Mouse (Mus musculus) embryonic facial prominence, embryonic 15.5 days (tissue): ENCODE results near the gene 3100002H09Rik. TPM values are rescaled to one million over a fixed set of nuclear protein-coding genes. Genes with fewer than 3 reads are reported as not detected.

Experiments used
- ATAC-seq: fragments of 200-750 bp; cut with Nextera tagmentation; 2 replicates; pipeline ENCODE4 v1.8.0; 2017; ENCODE audit warnings: low read depth, moderate TSS enrichment; ENCODE audit not compliant: insufficient number of reproducible peaks, low FRiP score, low TSS enrichment
- H3K27ac ChIP-seq: fragments of 300-500 bp; sonication (generic); replicated peaks from 2 replicates; pipeline ENCODE4 v1.5.1; 2015; ENCODE audit warnings: mild to moderate bottlenecking, inconsistent platforms
- H3K27me3 ChIP-seq: fragments of 300-500 bp; sonication (generic); 2 replicates; pipeline ENCODE4 v1.6.1; 2015; ENCODE audit warnings: inconsistent platforms
- H3K36me3 ChIP-seq: fragments of 300-500 bp; sonication (generic); 2 replicates; pipeline ENCODE4 v1.6.1; 2015; ENCODE audit warnings: mild to moderate bottlenecking, inconsistent platforms
- H3K4me1 ChIP-seq: fragments of 300-500 bp; sonication (generic); 2 replicates; pipeline ENCODE4 v1.6.1; 2015; ENCODE audit warnings: inconsistent platforms
- H3K4me2 ChIP-seq: fragments of 300-500 bp; sonication (generic); replicated peaks from 2 replicates; pipeline ENCODE4 v1.6.1; 2015; ENCODE audit warnings: mild to moderate bottlenecking, inconsistent platforms
- H3K4me3 ChIP-seq: fragments of 300-500 bp; sonication (generic); replicated peaks from 2 replicates; pipeline ENCODE4 v1.5.1; 2015; ENCODE audit warnings: mild to moderate bottlenecking, inconsistent platforms
- H3K9ac ChIP-seq: fragments of 300-500 bp; sonication (generic); 2 replicates; pipeline ENCODE4 v1.6.1; 2015; ENCODE audit warnings: inconsistent platforms
- H3K9me3 ChIP-seq: fragments of 300-500 bp; sonication (generic); replicated peaks from 2 replicates; pipeline ENCODE4 v1.6.1; 2016; ENCODE audit warnings: inconsistent platforms
- WGBS: fragments of 180-500 bp; shearing (Covaris S2); methylation state at CpG from one replicate; pipeline ENCODE4 v1.1.7; 2015; 5-methylcytosine and 5-hydroxymethylcytosine counted together
- polyA plus RNA-seq: library from polyadenylated mRNA; unstranded; fragments of >200 nt; fragmentation: Nextera tagmentation; extraction: Ambion mirVana; gene quantifications from 2 replicates; pipeline ENCODE4 v1.2.1, GENCODE M21; 2015

The 3100002H09Rik gene
- polyA plus RNA-seq, 1 experiment from 2014 or later: 0.25 TPM

DNA sequence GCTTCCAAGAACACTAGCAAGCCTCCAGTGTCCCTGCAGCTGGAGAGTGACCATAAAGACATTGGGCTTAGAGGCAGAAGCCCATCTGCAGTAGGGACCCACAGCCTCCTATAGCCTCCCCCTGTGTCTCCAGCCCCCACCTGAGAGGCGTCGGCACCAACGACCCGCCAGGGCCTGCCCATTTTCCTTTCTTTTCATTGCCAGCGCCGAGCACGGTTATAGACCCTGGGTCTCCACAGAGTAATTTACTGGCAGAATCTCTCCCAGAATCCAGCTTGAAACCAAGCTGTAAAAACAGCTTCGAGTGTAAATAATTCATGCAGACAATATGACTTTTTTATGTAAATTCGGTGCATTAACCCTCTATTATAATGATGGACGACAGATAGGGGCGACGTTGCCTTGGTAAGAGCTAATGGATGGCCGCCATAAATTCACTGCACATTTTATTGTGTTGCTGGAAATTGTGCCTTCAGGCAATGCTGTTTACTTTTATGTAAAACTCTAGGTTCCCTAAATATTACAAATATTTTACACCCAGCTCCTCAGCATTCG lies 4.9 kb upstream of the 3100002H09Rik start:
- Histone ChIP-seq H3K9me3 (no peaks in the 10 kb centered on the region), H3K36me3 (no peaks in the 10 kb centered on the region), H3K9ac (no peak overlapping the region), H3K4me1 (peaks cover 10% of the 10 kb centered on the region), H3K4me3 (no peak overlapping the region), H3K27ac (no peak overlapping the region), H3K4me2 (no peak overlapping the region), H3K27me3 (no peaks in the 10 kb centered on the region)
- 50% methylated on average over 14 of the region's 14 CpGs for WGBS
- no peak for ATAC-seq

- 0% methylated on average over 1 of the region's 1 CpGs for WGBS
- Histone ChIP-seq H3K4me2 (no peak overlapping the region), H3K4me1 (peaks cover 10% of the 10 kb centered on the region), H3K27me3 (no peaks in the 10 kb centered on the region), H3K4me3 (no peak overlapping the region), H3K9me3 (no peaks in the 10 kb centered on the region), H3K9ac (no peak overlapping the region), H3K36me3 (no peaks in the 10 kb centered on the region), H3K27ac (no peak overlapping the region)
- no peak for ATAC-seq
Observed at GRCm38 (mm10) chr4:124614189-124614588, 3.6 kb upstream of the 3100002H09Rik start.

GRCm38 (mm10) chr4:124611768-124612167 lies 1.2 kb upstream of the 3100002H09Rik start:
- no peak overlapping the region for H3K4me2 ChIP-seq
- no peak for ATAC-seq
- H3K4me3 ChIP-seq: no peak overlapping the region
- no peaks in the 10 kb centered on the region for H3K9me3 ChIP-seq
- 0 out of 2 replicates have a peak, but pooled peaks cover 4% of the 10 kb centered on the region for H3K4me1 ChIP-seq
- 72% methylated on average over 4 of the region's 4 CpGs for WGBS
- H3K27me3 ChIP-seq: no peaks in the 10 kb centered on the region
- H3K9ac ChIP-seq: no peak overlapping the region
- H3K27ac ChIP-seq: no peak overlapping the region
- H3K36me3 ChIP-seq: no peaks in the 10 kb centered on the region

DNA sequence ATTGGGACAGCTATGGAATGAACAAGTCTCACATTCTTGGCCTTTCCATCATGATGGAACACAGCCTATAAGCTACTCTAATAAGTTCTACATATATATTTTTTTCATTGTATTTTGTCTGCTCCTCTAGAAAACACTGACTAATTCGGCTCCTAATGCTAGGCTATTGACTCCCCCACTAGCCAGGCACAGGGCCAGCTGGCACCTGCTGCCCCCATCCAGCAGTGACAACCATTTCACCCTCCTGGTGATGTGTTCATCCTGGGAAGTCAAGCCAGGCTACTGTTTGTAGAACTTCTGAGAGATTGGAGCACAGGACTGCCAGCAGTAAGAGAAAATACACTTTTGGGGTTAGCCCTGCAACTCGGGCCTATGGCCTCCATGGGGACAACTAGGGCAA lies 537 bp downstream of the 3100002H09Rik start:
- H3K27me3 ChIP-seq: no peaks in the 10 kb centered on the region
- H3K9ac ChIP-seq: no peak overlapping the region
- no peaks in the 10 kb centered on the region for H3K9me3 ChIP-seq
- H3K27ac ChIP-seq: no peak overlapping the region
- H3K4me2 ChIP-seq: no peak overlapping the region
- H3K4me3 ChIP-seq: no peak overlapping the region
- H3K36me3 ChIP-seq: no peaks in the 10 kb centered on the region
- ATAC-seq: no peak
- 72% methylated on average over 2 of the region's 2 CpGs for WGBS
- H3K4me1 ChIP-seq: no peaks in the 10 kb centered on the region

GRCm38 (mm10) chr4:124607166-124607565 lies 3.4 kb downstream of the 3100002H09Rik start:
- WGBS: 63% methylated on average over 8 of the region's 8 CpGs
- no peaks in the 10 kb centered on the region for H3K9me3 ChIP-seq
- no peak overlapping the region for H3K4me3 ChIP-seq
- no peaks in the 10 kb centered on the region for H3K4me1 ChIP-seq
- no peak for ATAC-seq
- H3K4me2 ChIP-seq: no peak overlapping the region
- no peak overlapping the region for H3K27ac ChIP-seq
- peaks cover 12% of the 10 kb centered on the region for H3K27me3 ChIP-seq
- H3K36me3 ChIP-seq: no peaks in the 10 kb centered on the region
- no peak overlapping the region for H3K9ac ChIP-seq

GRCm38 (mm10) chr4:124606180-124606579 lies 4.4 kb downstream of the 3100002H09Rik start:
- WGBS: 69% methylated on average over 3 of the region's 3 CpGs
- Histone ChIP-seq H3K4me1 (no peaks in the 10 kb centered on the region), H3K9ac (no peak overlapping the region), H3K27me3 (peaks cover 12% of the 10 kb centered on the region), H3K36me3 (no peaks in the 10 kb centered on the region), H3K4me2 (no peak overlapping the region), H3K27ac (no peak overlapping the region), H3K4me3 (no peak overlapping the region), H3K9me3 (no peaks in the 10 kb centered on the region)
- ATAC-seq: no peak

DNA sequence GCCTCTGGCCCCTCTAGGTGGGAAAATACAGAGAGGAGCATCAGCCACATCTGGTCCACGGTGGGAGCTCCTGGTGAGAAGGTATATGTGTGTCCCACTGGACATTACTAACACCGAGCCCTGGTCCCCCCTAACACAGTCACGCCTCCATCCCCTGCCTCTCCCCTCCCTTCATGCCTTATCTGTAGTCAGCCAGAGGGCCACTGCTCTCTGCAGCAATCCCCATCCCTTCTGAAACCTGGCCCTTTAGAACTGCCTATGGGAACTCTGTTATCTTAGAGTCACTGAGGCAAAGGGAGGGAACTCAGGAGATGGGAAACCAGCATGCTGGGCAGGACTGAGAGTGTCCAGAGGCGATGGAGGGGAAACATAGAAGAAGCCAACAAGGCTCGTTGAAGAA lies 5.3 kb downstream of the 3100002H09Rik start:
- WGBS: 65% methylated on average over 5 of the region's 5 CpGs
- no peaks in the 10 kb centered on the region for H3K9me3 ChIP-seq
- ATAC-seq: no peak
- no peak overlapping the region for H3K9ac ChIP-seq
- no peak overlapping the region for H3K4me3 ChIP-seq
- peaks cover 12% of the 10 kb centered on the region for H3K27me3 ChIP-seq
- H3K27ac ChIP-seq: no peak overlapping the region
- H3K4me2 ChIP-seq: no peak overlapping the region
- no peaks in the 10 kb centered on the region for H3K36me3 ChIP-seq
- H3K4me1 ChIP-seq: no peaks in the 10 kb centered on the region

DNA sequence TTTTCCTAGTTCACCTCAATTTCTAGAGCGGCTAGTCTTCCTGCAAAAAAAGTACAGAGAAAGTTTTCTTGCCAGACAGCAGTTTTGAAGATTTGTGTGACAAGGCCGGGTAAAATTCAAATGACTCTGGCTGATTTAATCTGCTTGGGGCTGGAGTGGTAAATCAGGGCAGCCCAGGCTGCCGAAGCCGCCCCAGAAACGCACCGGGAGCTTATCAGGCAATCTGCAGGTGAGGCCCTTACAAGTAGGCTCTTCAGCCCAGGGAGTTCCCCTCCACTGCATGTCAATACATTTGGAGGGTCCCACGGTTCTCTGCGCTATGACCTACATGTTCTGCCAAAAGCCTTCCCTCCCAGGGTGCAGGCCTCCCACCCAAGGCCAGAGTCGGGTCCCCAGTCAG lies 6.9 kb downstream of the 3100002H09Rik start:
- Histone ChIP-seq H3K36me3 (no peaks in the 10 kb centered on the region), H3K9me3 (no peaks in the 10 kb centered on the region), H3K27me3 (peaks cover 12% of the 10 kb centered on the region), H3K4me2 (no peak overlapping the region), H3K4me1 (no peaks in the 10 kb centered on the region), H3K4me3 (no peak overlapping the region), H3K27ac (no peak overlapping the region), H3K9ac (no peak overlapping the region)
- WGBS: 28% methylated on average over 9 of the region's 9 CpGs
- ATAC-seq: no peak

DNA sequence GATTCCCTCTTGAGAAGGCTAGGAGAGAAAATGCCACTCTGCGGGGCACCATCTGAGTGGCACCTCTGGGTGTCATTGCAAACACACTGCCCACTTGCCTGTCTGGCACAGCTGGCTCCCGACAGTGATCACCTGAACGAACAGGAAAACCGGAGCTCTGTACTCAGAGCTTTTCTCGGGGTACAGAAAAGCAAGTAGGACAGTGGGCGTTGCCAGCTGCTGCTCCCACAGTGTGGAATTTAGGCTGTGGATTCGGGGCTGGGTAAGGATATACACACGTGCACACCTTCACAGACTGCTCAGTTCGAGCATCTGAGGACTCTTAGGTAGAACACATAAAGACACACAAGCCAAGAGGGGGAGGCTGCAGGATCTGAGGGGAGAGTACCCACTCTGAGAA lies 14.7 kb downstream of the 3100002H09Rik start:
- Histone ChIP-seq H3K4me2 (no peak overlapping the region), H3K9me3 (no peaks in the 10 kb centered on the region), H3K27me3 (no peaks in the 10 kb centered on the region), H3K27ac (no peak overlapping the region), H3K9ac (no peak overlapping the region), H3K36me3 (no peaks in the 10 kb centered on the region), H3K4me3 (no peak overlapping the region), H3K4me1 (peaks cover 7% of the 10 kb centered on the region)
- ATAC-seq: no peak
- 67% methylated on average over 9 of the region's 9 CpGs for WGBS

DNA sequence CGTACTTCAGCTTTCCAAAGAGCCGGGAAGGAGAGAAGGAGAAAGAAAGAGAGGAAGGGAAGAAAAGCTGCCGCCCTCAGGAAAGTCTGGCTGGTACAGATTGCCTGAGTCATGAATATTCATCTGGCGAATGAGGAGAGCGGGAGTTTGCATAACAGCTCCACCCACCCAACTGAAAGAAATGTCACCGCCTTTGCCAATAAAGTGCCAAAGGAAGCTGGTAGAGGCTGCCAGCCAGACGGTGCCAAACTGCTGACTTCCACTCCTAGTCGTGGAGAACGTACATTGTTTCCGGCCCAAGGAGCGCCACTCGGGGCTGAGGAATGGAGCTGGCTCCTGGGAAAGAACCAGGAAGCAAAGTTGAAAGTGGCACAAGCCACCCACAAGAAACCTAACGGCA lies 15.7 kb downstream of the 3100002H09Rik start:
- 42% methylated on average over 13 of the region's 13 CpGs for WGBS
- peak overlapping the region; percentile 27; the same call in 1 of the 2 replicates for H3K4me2 ChIP-seq

GRCm38 (mm10) chr4:124593691-124594090 lies 16.9 kb downstream of the 3100002H09Rik start:
- no peak for ATAC-seq
- no peak overlapping the region for H3K27ac ChIP-seq
- no peaks in the 10 kb centered on the region for H3K9me3 ChIP-seq
- peaks cover 9% of the 10 kb centered on the region for H3K4me1 ChIP-seq
- H3K36me3 ChIP-seq: no peaks in the 10 kb centered on the region
- H3K27me3 ChIP-seq: no peaks in the 10 kb centered on the region
- no peak overlapping the region for H3K4me3 ChIP-seq
- 48% methylated on average over 9 of the region's 9 CpGs for WGBS
- no peak overlapping the region for H3K4me2 ChIP-seq
- no peak overlapping the region for H3K9ac ChIP-seq

More for the DNA sequence above, 15.7 kb downstream of the 3100002H09Rik start:
- no peak for ATAC-seq
- no peaks in the 10 kb centered on the region for H3K27me3 ChIP-seq
- no peaks in the 10 kb centered on the region for H3K9me3 ChIP-seq
- no peak overlapping the region for H3K9ac ChIP-seq
- peaks cover 7% of the 10 kb centered on the region for H3K4me1 ChIP-seq
- no peak overlapping the region for H3K4me3 ChIP-seq
- H3K36me3 ChIP-seq: no peaks in the 10 kb centered on the region
- H3K27ac ChIP-seq: no peak overlapping the region

- Histone ChIP-seq H3K4me2 (no peak overlapping the region), H3K27me3 (no peaks in the 10 kb centered on the region), H3K9me3 (no peaks in the 10 kb centered on the region), H3K27ac (no peak overlapping the region), H3K9ac (no peak overlapping the region), H3K4me3 (no peak overlapping the region), H3K36me3 (no peaks in the 10 kb centered on the region), H3K4me1 (peaks cover 11% of the 10 kb centered on the region)
- ATAC-seq: no peak
Observed at GRCm38 (mm10) chr4:124593210-124593609, 17.4 kb downstream of the 3100002H09Rik start.
